Mouse (Mus musculus) WW6 (cell line): ENCODE measurements at regions not wholly inside any gene's neighbourhood (a gene's known extent, or its start where the extent isn't known, plus 50 kb on each side); places are given as distances from the start of the nearest gene placed in this dataset.
A peak's percentile ranks its signal among the peaks of the same experiment; 100 is the strongest.
"Not testable (repeated sequence)": the region's sequence is repeated elsewhere in the genome, so short reads cannot be mapped to it uniquely, and the experiment has no call there.

ENCODE experiments used
- DNase-seq: peaks from one replicate; pipeline ENCODE4 v3.0.0-alpha.2; 2013; ENCODE audit warnings: low read depth, low spot score

DNA sequence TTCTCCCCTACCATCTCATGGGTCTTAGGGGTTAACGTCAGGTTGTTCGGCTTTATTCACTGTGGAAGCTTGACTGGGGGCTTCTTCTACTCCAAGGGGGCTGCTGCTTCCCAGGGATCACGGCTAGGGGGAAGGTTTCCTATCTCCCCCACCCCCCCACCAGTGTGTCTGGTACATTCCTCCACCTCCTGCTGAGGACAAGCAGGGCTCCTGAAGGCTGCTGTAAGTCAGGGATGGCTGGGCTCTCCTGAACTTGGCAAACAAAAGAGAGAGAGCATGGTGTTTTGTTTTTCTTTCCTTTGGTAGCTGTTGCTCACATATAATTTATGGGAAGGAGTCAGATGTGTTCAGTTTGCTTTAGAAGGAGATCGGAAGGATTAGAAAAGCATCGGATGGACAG, 54.7 kb upstream of the Commd3 start:
- DNase-seq: no peak

DNA sequence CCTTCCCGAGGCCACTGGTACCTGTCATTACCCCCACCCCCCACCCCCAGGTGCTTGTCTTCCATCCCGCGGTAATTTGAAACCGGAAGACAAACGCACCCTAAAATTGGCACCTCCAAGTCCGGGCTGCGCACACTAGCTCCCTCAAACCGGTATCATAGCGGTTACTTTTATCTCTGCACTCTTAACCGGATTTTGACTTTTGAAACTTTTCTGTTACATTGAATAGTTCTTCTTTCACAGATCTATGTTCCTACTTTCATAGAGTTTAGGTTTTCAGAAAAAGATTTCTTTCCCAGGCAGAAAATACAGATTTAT, 62.4 kb upstream of the Commd3 start:
- no peak for DNase-seq

DNA sequence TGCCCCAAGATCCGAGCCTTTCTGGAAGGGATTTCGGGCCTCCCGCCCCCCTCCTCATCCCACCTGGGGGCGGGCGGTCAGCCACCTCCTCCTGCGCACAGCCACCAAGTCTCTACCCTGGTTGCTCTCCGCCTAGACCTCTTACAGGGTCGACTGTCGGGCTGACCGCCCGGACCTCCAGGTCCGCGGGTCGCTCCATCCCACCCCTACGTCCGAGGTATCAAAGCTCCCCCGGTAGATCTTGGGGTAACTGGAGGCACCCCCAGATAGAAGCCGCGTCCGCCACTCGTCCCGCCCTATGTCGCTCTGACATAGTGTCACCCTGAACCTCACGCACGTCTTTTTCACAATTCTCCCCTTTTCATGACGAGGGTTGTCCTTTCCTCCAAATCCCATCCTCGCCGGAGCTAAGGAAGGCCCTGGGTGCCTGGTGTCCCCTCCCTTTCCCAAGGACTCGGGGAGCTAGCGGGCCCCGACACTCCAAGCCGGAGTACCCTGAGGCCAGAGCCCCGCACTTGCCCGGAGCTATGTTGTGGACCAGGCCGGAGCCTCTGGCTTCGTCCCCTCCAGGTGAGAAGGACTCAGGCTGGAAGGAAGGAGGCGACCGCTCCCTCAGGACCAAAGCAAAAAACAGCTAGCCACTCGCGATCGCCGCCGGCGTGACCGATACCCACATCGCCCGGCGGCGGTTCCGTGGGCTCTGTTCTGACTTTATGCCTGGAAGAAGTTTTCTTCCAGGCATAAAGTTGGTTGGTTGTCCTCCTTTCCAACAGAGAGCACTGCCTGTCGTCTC, 62.9 kb upstream of the Commd3 start:
- DNase-seq: no peak

DNA sequence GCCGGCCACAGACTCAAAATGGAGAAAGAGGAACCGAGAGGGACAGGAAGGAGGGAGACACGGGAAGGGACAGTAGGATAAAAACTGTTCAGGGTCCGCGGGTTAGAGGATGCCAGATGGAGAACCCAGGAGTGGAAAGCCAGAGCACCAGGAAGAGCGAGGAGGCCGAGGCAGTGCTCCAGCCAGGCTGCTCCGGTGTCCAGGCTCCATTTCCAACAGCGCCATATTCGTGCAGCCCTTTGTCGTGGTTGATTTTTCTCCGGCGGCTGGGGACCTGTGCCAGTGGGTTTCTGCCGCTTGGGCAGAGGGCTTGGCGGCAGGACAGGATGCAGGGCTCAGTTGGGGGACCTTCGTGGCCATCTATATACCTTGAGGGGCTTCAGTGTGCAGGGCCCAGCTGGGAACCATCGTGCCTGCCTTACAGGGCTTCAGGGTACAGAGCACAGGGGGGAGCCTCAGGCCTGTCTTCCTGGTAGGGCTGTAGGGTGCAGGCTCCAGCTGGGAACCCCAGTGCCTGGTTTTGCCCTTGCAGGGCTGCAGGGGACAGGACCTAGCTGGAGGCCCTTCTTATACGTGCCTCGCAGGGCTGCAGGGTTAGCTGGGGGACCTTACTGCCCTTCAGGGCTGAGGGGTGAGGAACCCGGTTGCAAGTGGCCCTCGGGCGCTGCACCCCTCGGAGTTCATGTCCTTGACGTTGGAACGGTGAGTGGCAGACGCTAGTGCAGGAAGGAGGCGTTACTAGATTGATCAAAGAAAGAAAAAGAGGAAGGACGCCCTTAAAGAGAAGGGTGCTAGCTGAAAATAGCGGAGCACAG, 63.7 kb upstream of the Commd3 start:
- no peak for DNase-seq

DNA sequence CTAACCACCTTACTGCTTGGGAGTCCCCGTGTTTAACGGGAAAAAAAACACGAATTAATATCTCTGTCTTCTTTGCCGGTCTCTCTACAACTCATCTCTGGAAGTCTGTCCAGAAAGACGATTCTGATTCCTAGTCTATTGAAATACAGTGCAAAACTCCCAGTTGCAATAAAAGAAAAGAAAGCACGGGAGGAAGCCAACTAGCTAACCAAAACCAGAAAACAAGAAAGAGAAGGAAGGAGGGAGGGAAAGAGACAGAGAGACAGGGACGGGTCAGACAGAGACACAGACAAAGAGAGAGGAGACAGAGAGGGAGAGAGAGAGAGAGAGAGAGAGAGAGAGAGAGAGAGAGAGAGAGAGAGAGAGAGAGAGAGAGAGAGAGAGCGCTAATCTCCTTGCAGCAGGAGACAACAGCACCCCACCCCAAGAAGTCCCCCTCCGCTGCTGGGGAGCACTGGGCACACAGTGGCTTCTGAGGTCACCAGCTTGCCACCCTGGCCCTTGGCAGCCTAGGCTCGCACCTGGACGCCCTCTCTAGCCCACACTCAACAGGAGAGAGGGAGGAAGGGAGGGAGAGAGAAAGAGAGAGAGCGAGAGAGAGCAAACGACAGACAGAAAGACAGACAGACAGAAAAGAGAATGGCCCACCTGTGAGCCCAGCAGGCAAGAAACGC, 64.5 kb upstream of the Commd3 start:
- no peak for DNase-seq

DNA sequence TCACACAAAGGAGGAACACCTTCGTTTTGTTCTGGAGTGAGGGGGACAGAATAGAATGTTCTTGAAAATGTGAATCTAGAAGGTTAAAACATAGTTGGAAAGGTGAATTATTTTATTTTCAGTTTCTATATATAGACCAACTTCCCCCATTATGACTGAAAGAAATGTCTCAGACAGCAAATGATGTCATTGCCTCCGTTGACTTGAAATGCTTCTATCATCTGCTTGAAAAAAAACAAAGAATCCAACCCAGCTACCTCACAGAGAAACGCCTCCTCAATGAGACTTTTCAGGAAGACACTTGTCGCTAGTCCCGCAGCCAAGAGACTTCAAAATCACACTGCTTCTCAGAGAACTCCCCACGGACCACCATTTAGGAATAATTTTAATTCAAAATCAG, 65.1 kb upstream of the Commd3 start:
- no peak for DNase-seq

DNA sequence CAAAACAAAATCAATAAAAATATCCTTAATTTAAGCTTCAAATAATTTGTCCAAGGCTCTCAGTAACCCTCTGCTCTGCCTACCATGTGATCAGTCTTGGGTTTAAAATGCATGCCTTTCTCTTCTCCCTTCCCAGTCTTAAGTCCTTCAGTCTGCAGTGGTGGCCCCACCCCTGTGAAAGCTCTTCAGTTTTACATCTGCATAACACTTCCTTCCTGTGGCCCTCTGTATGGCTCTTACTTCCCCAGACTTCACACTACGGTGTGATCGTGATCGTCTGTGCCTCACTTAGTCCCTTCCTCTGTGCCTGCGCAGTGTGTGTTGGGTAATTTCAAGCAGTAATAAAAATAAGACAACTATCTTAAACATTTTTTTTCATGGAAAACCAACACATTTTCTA, 80.0 kb upstream of the Commd3 start:
- DNase-seq: no peak

DNA sequence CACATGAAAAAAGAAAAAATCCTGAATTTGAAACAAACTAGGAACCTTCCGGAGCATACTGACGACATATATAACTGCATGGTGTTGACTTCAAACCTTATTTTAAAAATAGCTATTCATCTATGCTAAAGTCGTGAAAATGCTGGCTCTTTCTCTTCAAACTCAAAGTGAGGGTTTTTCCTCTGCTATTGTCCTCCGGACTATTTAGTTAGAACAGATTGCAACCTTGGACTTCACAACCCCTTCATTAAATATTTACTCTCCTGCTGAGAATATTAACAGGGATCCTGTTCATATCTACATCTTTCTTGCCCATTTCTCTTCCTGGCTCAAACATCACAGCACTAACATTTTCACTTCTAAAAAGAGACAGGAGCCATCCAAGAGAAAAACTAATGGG, 84.0 kb upstream of the Commd3 start:
- DNase-seq: no peak

DNA sequence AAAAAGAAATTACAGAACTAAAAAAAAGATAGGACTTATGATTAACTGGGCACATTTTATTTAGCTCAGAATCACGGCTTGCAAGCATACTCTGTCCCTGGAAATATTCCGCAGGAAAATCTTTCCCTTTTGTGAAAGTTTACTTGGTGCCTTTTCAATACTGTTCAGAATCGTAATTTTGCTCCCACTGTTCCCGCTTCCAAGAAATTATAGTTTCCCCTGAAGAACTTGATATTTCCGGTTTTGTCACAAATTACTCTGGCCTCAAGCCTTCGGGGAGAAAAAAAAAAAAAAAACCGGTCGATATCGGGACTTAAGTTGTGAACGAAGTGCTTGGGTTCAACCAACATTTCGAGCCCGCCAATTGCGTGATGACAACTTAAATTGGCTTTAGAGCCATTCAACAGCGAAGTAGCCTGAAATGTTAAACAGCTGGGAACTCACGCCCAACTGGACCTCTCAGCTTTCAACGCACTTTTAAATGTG, 84.4 kb upstream of the Commd3 start:
- DNase-seq: no peak

DNA sequence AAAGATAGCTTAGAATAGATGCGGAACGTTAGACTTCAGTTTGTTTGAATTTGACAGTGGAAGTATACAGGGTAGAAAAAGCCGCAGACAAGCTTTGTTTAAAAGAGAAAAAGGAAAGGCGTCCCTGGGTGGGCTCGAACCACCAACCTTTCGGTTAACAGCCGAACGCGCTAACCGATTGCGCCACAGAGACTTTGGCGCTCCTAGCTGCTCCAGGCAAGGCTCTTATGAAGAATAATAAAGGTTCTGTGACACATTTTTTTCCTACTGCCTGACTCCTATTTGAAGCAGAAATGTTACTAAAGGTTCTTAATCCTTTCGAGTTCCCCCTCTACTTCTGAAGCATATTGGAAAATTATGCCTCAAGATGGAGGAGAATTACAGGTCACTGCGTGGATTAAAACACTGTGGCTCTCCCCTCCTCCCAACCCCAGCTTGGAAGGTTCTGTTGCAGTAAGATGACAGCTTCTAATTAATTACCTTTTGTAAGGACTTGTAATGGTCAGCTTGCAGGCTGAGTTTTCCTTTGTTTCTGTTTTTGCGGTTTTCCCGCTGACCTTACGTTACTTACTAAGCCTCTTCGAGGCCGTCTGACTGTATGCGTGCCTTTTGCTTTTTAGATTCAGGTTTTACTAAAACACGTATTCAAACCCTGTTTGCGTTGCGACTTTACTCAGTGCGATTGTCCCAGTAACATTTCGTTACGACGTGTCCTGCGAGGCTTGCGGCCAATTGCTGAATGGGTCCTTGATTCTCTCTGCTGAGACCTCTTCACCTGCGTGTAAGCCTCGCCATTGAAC, 85.1 kb upstream of the Commd3 start:
- no peak for DNase-seq

DNA sequence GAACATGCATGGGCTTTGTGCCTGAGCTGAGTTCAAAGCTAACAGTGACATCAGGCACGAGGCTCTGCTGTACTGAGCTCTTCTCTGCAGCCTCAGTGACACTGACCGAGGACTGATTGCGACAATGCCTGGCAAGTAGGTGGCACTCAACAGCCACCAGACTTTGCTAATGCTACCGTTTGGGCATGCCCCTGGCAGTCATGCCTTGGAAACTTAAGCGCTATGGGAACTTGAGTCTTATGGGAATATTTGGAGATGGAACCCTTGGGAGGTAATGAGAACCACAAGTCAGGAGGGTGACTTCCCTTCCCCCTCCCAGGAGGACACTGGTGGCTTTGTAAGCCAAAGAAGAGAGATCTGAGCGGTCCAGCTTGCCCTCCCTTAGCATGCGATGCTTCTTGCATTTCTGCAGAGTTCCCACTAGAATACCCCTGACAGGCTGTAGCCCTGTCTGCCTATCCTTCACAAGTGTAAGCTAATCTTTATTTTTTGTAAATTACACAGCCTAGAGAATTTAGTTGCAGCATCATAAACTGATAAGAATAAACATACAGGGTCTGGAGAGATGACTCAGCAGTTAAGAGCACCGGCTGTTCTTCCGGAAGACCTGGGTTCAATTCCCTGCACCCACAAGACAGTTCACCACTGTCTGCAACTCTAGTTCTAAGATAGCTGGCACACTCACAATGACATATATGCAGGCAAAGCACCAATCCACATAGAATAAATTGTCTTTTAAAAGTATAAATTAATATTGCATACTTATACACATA, 86.4 kb upstream of the Commd3 start:
- DNase-seq: no peak

DNA sequence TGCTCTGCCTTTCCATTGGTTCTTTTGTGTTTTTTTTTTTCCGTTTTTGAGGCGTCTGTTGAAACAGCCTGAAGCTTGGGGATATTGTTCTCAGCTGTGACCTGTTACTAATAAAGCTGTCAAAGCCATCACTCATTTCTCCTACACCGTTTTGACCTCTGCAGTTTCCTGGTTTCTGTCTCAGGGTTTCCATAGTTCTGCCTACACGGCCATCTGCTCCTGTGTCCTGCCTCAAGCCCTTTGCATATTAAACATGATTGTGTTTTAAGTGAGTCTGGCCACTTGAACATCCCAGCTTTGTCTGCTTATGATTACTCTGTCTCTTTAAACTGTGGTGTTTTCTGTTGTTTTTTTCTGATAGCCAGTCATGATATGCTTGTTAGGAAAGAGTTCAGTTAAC, 114.1 kb upstream of the Commd3 start:
- DNase-seq: no peak

DNA sequence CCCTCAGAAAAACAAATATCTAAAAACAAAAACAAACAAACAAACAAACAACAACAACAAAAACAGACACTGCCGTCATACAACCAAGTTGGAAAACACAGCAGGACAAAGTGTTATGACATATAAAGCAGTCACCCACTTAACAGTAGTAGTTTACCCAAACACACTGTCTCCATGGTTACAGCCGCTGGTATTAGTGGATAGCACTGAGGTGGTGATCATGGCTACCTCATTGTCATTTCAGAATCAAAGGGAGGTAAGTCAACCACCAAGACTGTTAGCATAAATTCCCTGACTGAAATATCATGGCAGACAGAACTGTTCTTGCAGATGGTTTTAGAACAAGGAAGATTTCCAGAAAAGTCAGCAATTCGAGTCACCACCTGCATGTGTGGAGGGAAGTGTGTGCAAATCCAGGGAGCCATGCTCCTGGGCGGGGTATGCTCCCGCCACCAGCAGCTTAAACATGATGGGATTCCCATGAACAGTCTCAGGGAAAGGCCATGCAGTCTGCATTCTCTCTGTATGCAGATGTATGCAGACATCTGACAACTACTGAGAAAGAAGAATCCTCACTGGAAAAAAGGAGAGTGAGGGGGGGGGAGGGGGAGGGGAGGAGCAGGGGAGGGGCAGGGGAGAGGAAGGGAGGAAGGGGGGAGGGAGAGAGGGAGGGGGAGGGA, 124.1 kb upstream of the Commd3 start:
- no peak for DNase-seq

DNA sequence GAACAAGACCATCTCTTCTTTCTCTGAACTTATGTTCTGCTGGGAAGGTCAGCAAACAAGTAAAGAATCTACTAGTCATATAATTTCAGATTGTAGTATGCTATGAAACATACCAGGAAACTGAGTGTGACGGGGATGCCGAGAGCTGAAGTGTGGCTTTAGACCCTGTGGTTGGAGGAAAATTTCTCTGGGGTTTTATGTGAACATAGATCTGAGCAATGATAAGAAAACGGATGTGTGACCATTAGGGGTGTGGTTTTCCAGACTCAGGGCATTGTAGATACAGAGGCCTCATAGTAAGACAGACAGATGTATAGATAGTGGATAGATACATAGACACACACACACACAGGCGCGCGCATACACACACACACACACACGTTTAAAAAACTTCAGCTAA, 131.8 kb upstream of the Dnajc1 start:
- DNase-seq: no peak

DNA sequence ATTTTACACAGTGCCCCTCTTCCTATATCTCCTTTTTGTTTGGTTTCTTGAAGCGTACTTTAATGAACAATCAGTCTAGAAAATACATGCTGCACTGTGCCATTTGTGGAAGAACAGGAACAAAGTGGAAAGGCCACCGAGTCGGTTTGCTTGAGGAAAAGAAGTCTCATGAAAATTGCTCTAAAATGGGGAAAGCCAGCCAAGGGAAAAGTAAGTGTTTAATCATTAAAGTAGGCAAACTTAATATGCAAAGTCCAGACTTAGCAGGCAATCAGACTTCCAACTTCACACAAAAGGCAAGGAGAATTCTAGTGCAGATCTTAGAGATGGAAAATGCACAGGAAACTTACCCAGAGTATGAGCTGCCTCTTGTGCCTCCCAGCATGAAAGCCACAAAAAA, 131.3 kb upstream of the Dnajc1 start:
- DNase-seq: no peak

DNA sequence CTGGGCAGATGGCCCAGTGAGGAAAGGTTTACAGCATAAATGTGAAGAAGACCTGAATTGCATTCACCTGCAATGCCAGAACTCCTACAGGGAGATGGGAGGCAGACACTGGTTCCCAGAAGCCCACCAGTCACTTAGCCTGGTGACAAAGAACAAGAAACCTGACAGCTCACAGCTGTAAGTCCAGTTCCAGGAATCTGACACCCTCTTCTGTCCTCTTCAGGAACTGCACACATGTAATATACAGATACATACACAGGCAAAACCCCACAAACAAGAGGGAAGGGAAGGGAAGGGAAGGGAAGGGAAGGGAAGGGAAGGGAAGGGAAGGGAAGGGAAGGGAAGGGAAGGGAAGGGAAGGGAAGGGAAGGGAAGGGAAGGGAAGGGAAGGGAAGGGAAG, 120.8 kb upstream of the Dnajc1 start:
- DNase-seq: peak; percentile 9

DNA sequence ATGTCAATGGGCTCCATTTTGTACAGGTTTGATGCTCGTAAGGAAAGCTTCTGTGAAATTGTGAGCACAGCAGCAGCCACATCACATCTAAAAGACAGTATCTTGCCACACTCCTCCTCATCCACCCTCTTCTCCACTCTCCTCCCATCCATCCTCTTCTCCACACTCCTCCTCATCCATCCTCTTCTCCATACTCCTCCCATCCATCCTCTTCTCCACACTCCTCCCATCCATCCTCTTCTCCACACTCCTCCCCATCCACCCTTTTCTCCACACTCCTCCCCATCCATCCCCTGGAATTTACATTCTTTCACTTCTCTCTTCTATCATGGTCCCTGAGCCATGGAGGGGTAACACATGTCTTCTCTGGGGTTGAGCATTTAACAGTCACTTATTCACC, 116.7 kb upstream of the Dnajc1 start:
- no peak for DNase-seq

DNA sequence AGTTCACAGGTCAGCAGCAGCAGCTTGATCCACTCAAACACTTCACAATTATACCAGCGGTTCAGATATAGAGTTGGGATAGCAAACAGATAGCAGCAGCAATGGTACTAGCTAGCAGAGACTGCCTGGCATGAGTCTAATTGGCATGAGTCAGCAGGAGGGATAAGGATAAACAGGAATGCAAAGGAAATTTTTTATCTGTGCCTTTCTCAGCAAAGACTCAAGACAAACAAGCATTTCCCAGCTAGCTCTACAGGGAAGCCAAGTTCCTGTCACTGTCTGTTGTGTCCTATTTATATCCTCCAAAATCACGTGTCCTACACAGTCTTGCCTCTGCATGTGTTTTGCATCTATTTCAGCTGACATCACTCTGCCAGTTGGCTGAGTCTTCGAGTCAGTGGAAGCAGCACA, 80.7 kb upstream of the Dnajc1 start:
- DNase-seq: no peak

DNA sequence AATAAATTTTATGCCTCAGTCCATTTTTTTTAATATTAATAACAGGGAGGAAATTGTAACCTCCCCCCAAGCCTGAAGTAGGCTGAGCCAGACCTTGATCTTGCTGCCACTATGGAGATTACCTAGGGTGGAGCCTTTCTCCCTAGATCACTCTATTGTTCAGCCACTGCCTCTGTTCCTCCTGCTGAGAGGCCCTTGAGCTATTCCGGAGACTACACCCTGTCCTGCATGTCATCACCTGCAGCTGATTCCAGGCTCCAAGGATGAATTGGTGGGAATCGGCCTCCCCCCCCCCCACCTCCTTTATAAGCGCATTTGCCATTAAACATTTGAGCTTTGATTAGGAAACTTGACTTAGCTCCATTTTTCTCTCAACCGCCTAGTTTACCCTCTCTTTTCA, 68.3 kb upstream of the Dnajc1 start:
- no peak for DNase-seq

DNA sequence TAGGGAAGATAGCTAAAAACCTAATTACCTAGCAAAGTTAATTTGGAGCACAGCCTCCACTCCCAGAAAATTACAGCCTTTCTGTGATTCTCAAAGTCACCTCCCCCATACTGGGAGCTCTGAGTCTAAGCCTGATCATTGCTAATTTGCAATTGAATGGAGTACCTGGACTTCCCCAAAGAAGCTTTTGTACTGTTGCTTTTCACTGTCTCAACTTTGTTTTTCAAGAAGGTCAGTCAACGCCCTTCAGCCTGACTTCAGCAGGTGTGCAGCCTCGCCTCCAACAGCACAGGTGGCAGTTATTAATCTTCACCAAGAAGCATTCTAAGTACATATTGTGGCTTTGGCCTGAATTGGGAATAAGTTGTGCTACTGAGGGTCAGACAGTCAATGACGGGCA, 67.7 kb upstream of the Dnajc1 start:
- not testable (repeated sequence) for DNase-seq
